8 mouse cellular contexts compared by ENCODE assay signal in genomic region chr5:124960131-124960901, GRCm38 (mm10). TPM values are rescaled to one million over a fixed set of nuclear protein-coding genes. Genes with fewer than 3 reads are reported as not detected.
DNase-seq lines count a peak whose midpoint lies in the region; ATAC-seq lines count a peak whose summit lies in the region.

No protein-coding gene starts in this region.

- 0 out of 2 replicates have a peak overlapping the region, but pooled peaks have one; percentile 2 for H3K4me2 ChIP-seq in hindbrain, embryonic 16.5 days (ENCODE audit: low read length)
- no peak overlapping the region for H3K4me2 ChIP-seq in midbrain, embryonic 12.5 days (replicated peaks)
- H3K4me2 ChIP-seq in stomach, embryonic 15.5 days, result peak overlapping the region; percentile 32

- peak; percentile 43 for ATAC-seq in hindbrain, embryonic 16.5 days
- no peak for ATAC-seq in midbrain, embryonic 12.5 days (ENCODE audit: low FRiP score, low read depth)
- peak; percentile 49; the same call in 1 of the 2 replicates for ATAC-seq in stomach, embryonic 15.5 days (ENCODE audit: insufficient read depth, low FRiP score, low read depth)

- intact Hi-C loops in left cerebral cortex, postnatal 10 days (cut with DNase I), result no loop called here

- no peaks in the 10 kb centered on the region for H3K9me3 ChIP-seq in hindbrain, embryonic 16.5 days (ENCODE audit: control insufficient read depth, low read length)
- 0 out of 2 replicates have a peak, but pooled peaks cover 5% of the 10 kb centered on the region for H3K9me3 ChIP-seq in midbrain, embryonic 12.5 days
- H3K9me3 ChIP-seq in stomach, embryonic 15.5 days, result no peaks in the 10 kb centered on the region

- no peaks in the 10 kb centered on the region for H3K36me3 ChIP-seq in hindbrain, embryonic 16.5 days (ENCODE audit: control insufficient read depth, insufficient read depth, low read length)
- no peaks in the 10 kb centered on the region for H3K36me3 ChIP-seq in midbrain, embryonic 12.5 days
- H3K36me3 ChIP-seq in stomach, embryonic 15.5 days, result no peaks in the 10 kb centered on the region

- H3K27ac ChIP-seq in hindbrain, embryonic 16.5 days (ENCODE audit: low read depth, low read length), result peak overlapping the region; percentile 58
- H3K27ac ChIP-seq in midbrain, embryonic 12.5 days (replicated peaks), result peak overlapping the region; percentile 39; the same call in 1 of the 2 replicates
- H3K27ac ChIP-seq in stomach, embryonic 15.5 days, result peak overlapping the region; percentile 84

- no peak overlapping the region for H3K4me3 ChIP-seq in hindbrain, embryonic 16.5 days (ENCODE audit: low read length)
- H3K4me3 ChIP-seq in midbrain, embryonic 12.5 days, result no peak overlapping the region
- H3K4me3 ChIP-seq in stomach, embryonic 15.5 days (replicated peaks), result no peak overlapping the region

- WGBS in hindbrain, embryonic 16.5 days, result 29% methylated on average over 18 of the region's 18 CpGs
- WGBS in midbrain, embryonic 12.5 days, result 57% methylated on average over 18 of the region's 18 CpGs
- 9% methylated on average over 18 of the region's 18 CpGs for WGBS in stomach, embryonic 15.5 days

- no peak overlapping the region for H3K9ac ChIP-seq in hindbrain, embryonic 16.5 days (ENCODE audit: low read depth, low read length)
- H3K9ac ChIP-seq in midbrain, embryonic 12.5 days (replicated peaks), result no peak overlapping the region
- no peak overlapping the region for H3K9ac ChIP-seq in stomach, embryonic 15.5 days

- H3K27me3 ChIP-seq in hindbrain, embryonic 16.5 days (replicated peaks; ENCODE audit: control insufficient read depth, insufficient read depth, low read length), result no peaks in the 10 kb centered on the region
- H3K27me3 ChIP-seq in midbrain, embryonic 12.5 days, result no peaks in the 10 kb centered on the region
- H3K27me3 ChIP-seq in stomach, embryonic 15.5 days (replicated peaks), result no peaks in the 10 kb centered on the region

- DNase-seq in adrenal gland, adult (ENCODE audit: inconsistent age in 2 of 2, low spot score in 1 of 2), result peak; percentile 84 to 92
- DNase-seq in cerebellum, postnatal 25 days, result peak; percentile 89 to 92
- peak; percentile 58 for DNase-seq in gastrocnemius, postnatal 10 days
- DNase-seq in left cerebral cortex, postnatal 10 days (ENCODE audit: extremely low spot score in 1 of 2, low spot score in 2 of 2), result peak; percentile 75 to 87
- no peak for DNase-seq in ovary, postnatal 10 days (ENCODE audit: low spot score)

- H3K4me1 ChIP-seq in hindbrain, embryonic 16.5 days (ENCODE audit: control insufficient read depth, insufficient read depth, low read depth, low read length), result peaks cover 18% of the 10 kb centered on the region
- peaks cover 10% of the 10 kb centered on the region for H3K4me1 ChIP-seq in midbrain, embryonic 12.5 days
- H3K4me1 ChIP-seq in stomach, embryonic 15.5 days, result peaks cover 36% of the 10 kb centered on the region

RNA-seq across cellular contexts. Expression of gene Rflna, which starts 42.7 kb away (rescaled TPM):
- 1 to 10 TPM; 1.6 to 2.3 TPM for total RNA-seq in gastrocnemius, postnatal 10 days (2021)
- polyA plus RNA-seq in hindbrain, embryonic 16.5 days (2015; fragmentation: Nextera tagmentation; extraction: Ambion mirVana), result 6.8 and 6.9 TPM in 2 replicates
- total RNA-seq in left cerebral cortex, postnatal 10 days (2021), result 1 to 10 TPM; 1.4 to 1.5 TPM
- polyA plus RNA-seq in midbrain, embryonic 12.5 days (2016; fragmentation: Nextera tagmentation; extraction: Ambion mirVana), result 5.2 and 12.1 TPM in 2 replicates
- polyA plus RNA-seq in stomach, embryonic 15.5 days (2015; fragmentation: Nextera tagmentation; extraction: Ambion mirVana), result 3.6 and 4.4 TPM in 2 replicates
